Mouse (Mus musculus): ENCODE data around the gene Caps2.
A peak's percentile ranks its signal among the peaks of the same experiment; 100 is the strongest.

GRCm38 (mm10) chr10:112132194-112132593 lies 31.2 kb upstream of the Caps2 start:
- no peak for TF ChIP-seq CTCF (IDR thresholded peaks at IDR 0.05; ENCODE audit: low read depth)
- TF ChIP-seq EP300 (IDR thresholded peaks at IDR 0.05; ENCODE audit: low read depth): peak; percentile 48; the same call in 1 of the 2 replicates
